Mouse (Mus musculus): Measurements from ENCODE around the gene Gnb4. TPM values are rescaled to one million over a fixed set of nuclear protein-coding genes. Genes with fewer than 3 reads are reported as not detected.

The Gnb4 gene
- polyA plus RNA-seq, 1 experiment = 3.3 TPM

DNA sequence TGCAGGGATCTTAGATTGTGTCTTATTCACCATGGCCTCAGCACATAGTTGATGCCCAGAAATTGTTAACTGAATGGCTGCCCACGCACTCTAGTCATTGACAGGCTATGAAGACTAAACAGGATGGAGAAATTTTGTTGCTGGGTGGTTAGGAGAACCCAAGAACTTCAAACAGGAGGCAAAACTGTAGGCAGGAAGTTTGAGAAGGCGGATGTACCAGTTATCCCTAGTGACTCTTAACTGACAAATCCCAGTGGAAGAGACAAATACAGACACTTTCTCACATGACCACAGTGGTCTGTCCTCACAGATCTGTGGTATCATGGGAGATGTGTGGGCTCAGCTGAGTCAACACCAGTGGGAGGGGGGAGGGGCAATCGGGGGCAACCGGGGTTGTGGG, 39.6 kb upstream of the Gnb4 start:
- TF ChIP-seq CTCF (IDR thresholded peaks at IDR 0.05; ENCODE audit: control insufficient read depth, insufficient read depth, low read length) = no peak
- TF ChIP-seq POLR2A (IDR thresholded peaks at IDR 0.05; ENCODE audit: borderline replicate concordance, control insufficient read depth, low read depth, low read length) = no peak
- no peak overlapping the region for H3K27ac ChIP-seq (ENCODE audit: control insufficient read depth, insufficient read depth, low read depth, low read length, poor library complexity)
- no peak overlapping the region for H3K4me3 ChIP-seq (replicated peaks; ENCODE audit: control insufficient read depth, low read depth, low read length)
- no peaks in the 10 kb centered on the region for H3K4me1 ChIP-seq (ENCODE audit: control insufficient read depth, insufficient read depth, low read length)
- WGBS = 35% methylated on average over 4 of the region's 4 CpGs

DNA sequence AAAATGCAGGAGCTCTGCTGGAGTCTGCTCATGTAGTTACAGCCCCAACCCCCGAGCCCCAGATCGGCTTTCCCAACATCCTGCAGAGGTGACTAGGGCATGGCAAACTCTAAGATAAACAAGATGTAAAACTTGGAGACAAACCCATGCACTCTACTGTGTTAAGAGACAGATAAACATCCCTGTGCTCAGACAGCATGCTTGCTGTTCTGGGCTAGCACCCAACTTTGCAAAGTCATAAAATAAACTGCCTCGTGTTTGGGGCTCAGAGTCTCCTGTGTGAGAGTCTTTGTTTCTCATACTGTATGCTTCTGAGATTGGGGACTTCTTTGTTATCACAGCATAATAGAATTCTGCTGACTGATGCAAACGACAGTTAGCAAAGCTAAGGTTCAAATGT, 36.4 kb upstream of the Gnb4 start:
- Histone ChIP-seq H3K27ac (ENCODE audit: control insufficient read depth, insufficient read depth, low read depth, low read length, poor library complexity) (no peak overlapping the region), H3K4me1 (ENCODE audit: control insufficient read depth, insufficient read depth, low read length) (no peaks in the 10 kb centered on the region), H3K4me3 (replicated peaks; ENCODE audit: control insufficient read depth, low read depth, low read length) (no peak overlapping the region)
- TF ChIP-seq POLR2A (IDR thresholded peaks at IDR 0.05; ENCODE audit: borderline replicate concordance, control insufficient read depth, low read depth, low read length) (no peak), CTCF (IDR thresholded peaks at IDR 0.05; ENCODE audit: control insufficient read depth, insufficient read depth, low read length) (no peak)
- whole genome bisulfite sequencing = 73% methylated on average over 4 of the region's 4 CpGs

DNA sequence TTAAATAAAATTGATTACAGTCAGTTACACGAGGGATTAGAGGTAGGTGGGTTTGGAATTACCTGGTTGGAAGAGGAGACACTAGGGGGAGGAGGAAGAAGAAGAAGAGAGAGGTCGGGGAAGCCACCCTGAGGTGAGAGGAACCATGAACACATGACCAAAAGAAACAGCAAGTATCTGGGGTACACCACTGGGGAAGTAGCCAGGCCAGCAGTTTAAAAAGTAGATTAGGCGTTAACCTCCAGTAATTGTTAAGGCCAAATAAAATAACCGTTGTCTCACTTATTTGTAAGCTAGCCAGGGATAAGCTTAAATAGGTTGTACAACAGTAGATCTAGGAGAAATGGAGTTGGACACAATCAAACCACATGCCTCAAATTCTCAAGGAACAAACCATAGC, 32.9 kb upstream of the Gnb4 start:
- no peaks in the 10 kb centered on the region for H3K4me1 ChIP-seq (ENCODE audit: control insufficient read depth, insufficient read depth, low read length)
- H3K4me3 ChIP-seq (replicated peaks; ENCODE audit: control insufficient read depth, low read depth, low read length) = no peak overlapping the region
- no peak for TF ChIP-seq CTCF (IDR thresholded peaks at IDR 0.05; ENCODE audit: control insufficient read depth, insufficient read depth, low read length)
- TF ChIP-seq POLR2A (IDR thresholded peaks at IDR 0.05; ENCODE audit: borderline replicate concordance, control insufficient read depth, low read depth, low read length) = no peak
- 54% methylated on average over 4 of the region's 4 CpGs for WGBS
- no peak overlapping the region for H3K27ac ChIP-seq (ENCODE audit: control insufficient read depth, insufficient read depth, low read depth, low read length, poor library complexity)

DNA sequence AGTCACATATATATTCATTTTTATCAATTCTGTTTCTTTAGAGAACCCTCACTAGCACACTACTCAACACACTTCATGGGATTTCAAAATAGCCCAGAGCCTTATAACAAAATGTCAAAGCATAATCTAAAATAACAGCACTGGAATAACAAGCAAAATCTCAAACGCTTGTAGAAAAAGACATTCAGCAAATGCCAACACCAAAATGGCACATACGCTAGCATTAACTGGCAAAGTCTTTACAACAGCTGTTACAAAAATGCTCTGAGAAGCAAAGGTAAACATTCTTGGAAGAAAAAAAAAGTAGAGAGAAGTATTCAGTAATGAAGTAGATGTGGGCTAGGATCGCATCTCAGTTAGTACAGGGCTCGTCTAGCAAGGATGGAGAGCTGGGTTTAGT, 30.5 kb upstream of the Gnb4 start:
- H3K4me3 ChIP-seq (replicated peaks; ENCODE audit: control insufficient read depth, low read depth, low read length) = no peak overlapping the region
- H3K4me1 ChIP-seq (ENCODE audit: control insufficient read depth, insufficient read depth, low read length) = no peaks in the 10 kb centered on the region
- TF ChIP-seq POLR2A (IDR thresholded peaks at IDR 0.05; ENCODE audit: borderline replicate concordance, control insufficient read depth, low read depth, low read length) = no peak
- no peak for TF ChIP-seq CTCF (IDR thresholded peaks at IDR 0.05; ENCODE audit: control insufficient read depth, insufficient read depth, low read length)
- 77% methylated on average over 4 of the region's 4 CpGs for WGBS
- no peak overlapping the region for H3K27ac ChIP-seq (ENCODE audit: control insufficient read depth, insufficient read depth, low read depth, low read length, poor library complexity)

DNA sequence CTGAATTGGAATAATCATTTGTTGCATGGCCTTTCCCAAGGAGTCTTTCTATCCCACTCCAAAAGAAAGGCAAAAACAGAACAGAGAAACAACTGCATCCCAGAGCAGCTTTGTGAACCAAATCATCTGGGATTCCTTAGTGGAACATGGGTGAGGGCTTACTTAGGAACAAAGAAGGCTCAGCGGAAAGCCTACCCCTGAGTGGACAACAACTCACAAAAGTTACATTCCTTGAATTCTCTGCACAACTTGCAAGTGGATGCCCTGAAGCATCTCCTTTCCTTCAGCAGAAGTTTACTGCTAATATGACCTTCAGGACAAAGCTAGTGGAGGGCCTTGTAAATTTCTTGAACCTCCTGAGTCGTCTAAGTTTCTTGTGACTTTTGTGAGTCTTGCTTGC, 28.4 kb upstream of the Gnb4 start:
- no peak for TF ChIP-seq CTCF (IDR thresholded peaks at IDR 0.05; ENCODE audit: control insufficient read depth, insufficient read depth, low read length)
- no peak for TF ChIP-seq POLR2A (IDR thresholded peaks at IDR 0.05; ENCODE audit: borderline replicate concordance, control insufficient read depth, low read depth, low read length)
- 85% methylated on average over 2 of the region's 2 CpGs for WGBS
- no peak overlapping the region for H3K4me3 ChIP-seq (replicated peaks; ENCODE audit: control insufficient read depth, low read depth, low read length)
- no peaks in the 10 kb centered on the region for H3K4me1 ChIP-seq (ENCODE audit: control insufficient read depth, insufficient read depth, low read length)
- H3K27ac ChIP-seq (ENCODE audit: control insufficient read depth, insufficient read depth, low read depth, low read length, poor library complexity) = no peak overlapping the region

DNA sequence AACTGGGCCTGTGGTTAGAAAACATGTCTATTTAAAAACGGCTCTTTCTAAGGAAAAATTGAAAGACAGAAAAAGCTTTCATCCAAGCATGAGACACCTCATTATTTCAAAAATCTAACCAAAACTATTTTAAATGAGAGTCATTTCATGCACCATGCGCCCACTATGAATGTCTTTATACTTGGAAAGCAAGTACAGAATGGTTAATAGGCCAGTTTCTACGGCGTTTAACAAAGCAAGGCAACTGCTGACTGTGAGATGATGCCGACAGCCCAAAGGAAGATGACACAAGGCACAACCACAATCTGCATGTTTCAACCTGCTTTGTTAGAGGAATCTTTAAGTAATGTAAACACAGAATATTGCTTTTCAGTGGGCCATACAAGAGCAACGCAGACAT, 25.7 kb upstream of the Gnb4 start:
- Histone ChIP-seq H3K27ac (ENCODE audit: control insufficient read depth, insufficient read depth, low read depth, low read length, poor library complexity) (no peak overlapping the region), H3K4me1 (ENCODE audit: control insufficient read depth, insufficient read depth, low read length) (no peaks in the 10 kb centered on the region), H3K4me3 (replicated peaks; ENCODE audit: control insufficient read depth, low read depth, low read length) (no peak overlapping the region)
- TF ChIP-seq CTCF (IDR thresholded peaks at IDR 0.05; ENCODE audit: control insufficient read depth, insufficient read depth, low read length) (no peak), POLR2A (IDR thresholded peaks at IDR 0.05; ENCODE audit: borderline replicate concordance, control insufficient read depth, low read depth, low read length) (no peak)
- WGBS = 82% methylated on average over 6 of the region's 6 CpGs

DNA sequence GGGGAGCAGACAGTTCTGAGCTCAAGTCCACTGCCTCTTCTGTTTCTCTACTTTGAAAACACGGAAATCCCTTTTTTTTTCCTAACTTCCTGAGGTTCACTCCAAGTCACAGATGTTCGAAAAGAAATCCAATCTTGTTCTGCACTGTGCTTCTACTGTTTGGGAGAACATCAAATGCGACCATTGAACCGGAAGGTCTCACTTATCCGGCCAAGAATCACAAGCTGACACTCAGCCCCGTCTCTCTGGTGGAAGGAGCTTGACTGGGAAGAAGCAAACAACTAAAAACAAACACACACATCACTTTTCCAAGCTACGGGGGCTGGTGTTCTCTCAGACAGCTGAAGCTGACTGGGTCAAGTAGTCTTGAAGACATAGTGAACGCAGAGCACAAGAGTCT, 21.9 kb upstream of the Gnb4 start:
- TF ChIP-seq POLR2A (IDR thresholded peaks at IDR 0.05; ENCODE audit: borderline replicate concordance, control insufficient read depth, low read depth, low read length) (no peak), CTCF (IDR thresholded peaks at IDR 0.05; ENCODE audit: control insufficient read depth, insufficient read depth, low read length) (no peak)
- WGBS = 37% methylated on average over 8 of the region's 8 CpGs
- no peak overlapping the region for H3K27ac ChIP-seq (ENCODE audit: control insufficient read depth, insufficient read depth, low read depth, low read length, poor library complexity)
- no peak overlapping the region for H3K4me3 ChIP-seq (replicated peaks; ENCODE audit: control insufficient read depth, low read depth, low read length)
- no peaks in the 10 kb centered on the region for H3K4me1 ChIP-seq (ENCODE audit: control insufficient read depth, insufficient read depth, low read length)

DNA sequence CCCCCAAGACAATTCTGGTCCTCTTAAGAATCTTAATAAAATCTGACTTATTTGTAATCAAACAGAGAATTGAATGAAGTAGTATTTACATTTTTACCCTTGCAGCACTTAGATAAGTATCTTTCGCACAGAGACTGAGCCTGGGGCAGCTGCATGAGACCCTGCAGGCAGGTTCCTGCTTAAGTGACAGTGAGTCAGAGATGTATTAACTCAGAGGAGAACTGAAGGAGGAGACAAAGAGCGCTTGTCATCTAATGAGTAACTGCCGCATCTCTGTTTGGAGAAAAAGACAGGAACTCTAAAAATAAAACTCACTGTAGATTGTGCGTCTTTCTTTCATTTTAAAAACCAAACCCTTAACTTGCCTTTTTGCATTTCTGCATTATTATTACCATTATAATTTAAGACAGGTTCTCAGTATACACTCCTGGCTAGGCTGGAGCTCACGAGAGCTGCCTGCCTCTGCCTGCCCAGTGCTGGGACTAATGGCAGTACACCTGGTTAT, 16.4 kb upstream of the Gnb4 start:
- Histone ChIP-seq H3K4me1 (ENCODE audit: control insufficient read depth, insufficient read depth, low read length) (no peaks in the 10 kb centered on the region), H3K4me3 (replicated peaks; ENCODE audit: control insufficient read depth, low read depth, low read length) (no peak overlapping the region), H3K27ac (ENCODE audit: control insufficient read depth, insufficient read depth, low read depth, low read length, poor library complexity) (no peak overlapping the region)
- WGBS = 25% methylated on average over 5 of the region's 5 CpGs
- TF ChIP-seq CTCF (IDR thresholded peaks at IDR 0.05; ENCODE audit: control insufficient read depth, insufficient read depth, low read length) (no peak), POLR2A (IDR thresholded peaks at IDR 0.05; ENCODE audit: borderline replicate concordance, control insufficient read depth, low read depth, low read length) (no peak)

DNA sequence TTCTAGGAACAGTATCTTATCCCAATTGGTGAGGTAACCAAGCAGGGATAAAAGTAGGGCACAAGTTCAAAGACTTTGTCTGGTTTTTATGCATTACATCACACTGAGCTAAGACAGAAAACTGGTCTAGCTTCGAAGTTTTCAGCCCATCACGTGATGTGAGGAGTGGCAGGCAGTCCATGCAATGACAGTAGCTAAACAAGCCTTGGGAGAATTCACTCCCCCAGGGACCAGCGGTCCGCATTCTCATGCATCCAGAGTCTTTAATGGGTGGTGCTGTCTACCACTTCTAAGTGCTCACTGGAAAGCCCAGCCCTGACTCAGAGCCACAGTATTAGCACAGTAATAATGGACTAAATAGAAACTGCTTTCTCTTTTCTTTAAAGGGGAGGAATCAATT, 13.8 kb upstream of the Gnb4 start:
- TF ChIP-seq CTCF (IDR thresholded peaks at IDR 0.05; ENCODE audit: control insufficient read depth, insufficient read depth, low read length) = no peak
- TF ChIP-seq POLR2A (IDR thresholded peaks at IDR 0.05; ENCODE audit: borderline replicate concordance, control insufficient read depth, low read depth, low read length) = no peak
- Histone ChIP-seq H3K27ac (ENCODE audit: control insufficient read depth, insufficient read depth, low read depth, low read length, poor library complexity) (no peak overlapping the region), H3K4me1 (ENCODE audit: control insufficient read depth, insufficient read depth, low read length) (no peaks in the 10 kb centered on the region), H3K4me3 (replicated peaks; ENCODE audit: control insufficient read depth, low read depth, low read length) (no peak overlapping the region)
- WGBS = 76% methylated on average over 4 of the region's 4 CpGs

Measured in bone marrow, adult 2 months (tissue).